Mouse (Mus musculus) embryonic facial prominence, embryonic 15.5 days (tissue): ENCODE results near the gene Rnf130. TPM values are rescaled to one million over a fixed set of nuclear protein-coding genes. Genes with fewer than 3 reads are reported as not detected.

Source experiments
- ATAC-seq: fragments of 200-750 bp; cut with Nextera tagmentation; 2 replicates; pipeline ENCODE4 v1.8.0; 2017; ENCODE audit warnings: low read depth, moderate TSS enrichment; ENCODE audit not compliant: insufficient number of reproducible peaks, low FRiP score, low TSS enrichment
- H3K27ac ChIP-seq: fragments of 300-500 bp; sonication (generic); replicated peaks from 2 replicates; pipeline ENCODE4 v1.5.1; 2015; ENCODE audit warnings: mild to moderate bottlenecking, inconsistent platforms
- H3K27me3 ChIP-seq: fragments of 300-500 bp; sonication (generic); 2 replicates; pipeline ENCODE4 v1.6.1; 2015; ENCODE audit warnings: inconsistent platforms
- H3K36me3 ChIP-seq: fragments of 300-500 bp; sonication (generic); 2 replicates; pipeline ENCODE4 v1.6.1; 2015; ENCODE audit warnings: mild to moderate bottlenecking, inconsistent platforms
- H3K4me1 ChIP-seq: fragments of 300-500 bp; sonication (generic); 2 replicates; pipeline ENCODE4 v1.6.1; 2015; ENCODE audit warnings: inconsistent platforms
- H3K4me2 ChIP-seq: fragments of 300-500 bp; sonication (generic); replicated peaks from 2 replicates; pipeline ENCODE4 v1.6.1; 2015; ENCODE audit warnings: mild to moderate bottlenecking, inconsistent platforms
- H3K4me3 ChIP-seq: fragments of 300-500 bp; sonication (generic); replicated peaks from 2 replicates; pipeline ENCODE4 v1.5.1; 2015; ENCODE audit warnings: mild to moderate bottlenecking, inconsistent platforms
- H3K9ac ChIP-seq: fragments of 300-500 bp; sonication (generic); 2 replicates; pipeline ENCODE4 v1.6.1; 2015; ENCODE audit warnings: inconsistent platforms
- H3K9me3 ChIP-seq: fragments of 300-500 bp; sonication (generic); replicated peaks from 2 replicates; pipeline ENCODE4 v1.6.1; 2016; ENCODE audit warnings: inconsistent platforms
- WGBS: fragments of 180-500 bp; shearing (Covaris S2); methylation state at CpG from one replicate; pipeline ENCODE4 v1.1.7; 2015; 5-methylcytosine and 5-hydroxymethylcytosine counted together
- microRNA counts: library from miRNA; unstranded; fragments of <30 nt; microRNA quantifications from one replicate; lab custom pipeline; 2016
- microRNA-seq: library from miRNA; unstranded; fragments of <30 nt; microRNA quantifications from one replicate; pipeline ENCODE4, GENCODE M21; 2016; ENCODE audit warnings: borderline number of aligned reads
- polyA plus RNA-seq: library from polyadenylated mRNA; unstranded; fragments of >200 nt; fragmentation: Nextera tagmentation; extraction: Ambion mirVana; gene quantifications from 2 replicates; pipeline ENCODE4 v1.2.1, GENCODE M21; 2015

Gene Rnf130
- polyA plus RNA-seq, 1 experiment from 2014 or later = 77.2 TPM

DNA sequence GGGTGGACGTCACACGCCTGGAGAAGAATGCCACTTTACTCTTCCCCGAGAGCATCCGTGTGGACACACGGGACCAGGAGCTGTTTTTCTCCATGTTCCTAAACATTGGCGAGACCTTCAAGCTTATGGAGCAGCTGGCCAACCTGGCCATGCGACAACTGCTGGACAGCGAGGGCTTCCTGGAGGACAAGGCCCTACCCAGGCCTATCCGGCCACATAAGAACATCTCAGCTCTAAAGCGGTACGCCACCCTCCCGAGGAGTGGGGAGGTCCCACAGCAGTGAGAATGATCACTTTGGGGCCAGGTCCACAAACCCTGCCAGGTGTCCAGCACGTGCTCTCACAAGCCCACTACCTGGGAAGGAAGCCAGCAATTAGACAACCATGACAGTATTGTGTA lies 121.0 kb downstream of the Rnf130 start:
- Histone ChIP-seq H3K27me3 (no peaks in the 10 kb centered on the region), H3K4me2 (no peak overlapping the region), H3K36me3 (peaks cover 86% of the 10 kb centered on the region), H3K27ac (no peak overlapping the region), H3K4me1 (no peaks in the 10 kb centered on the region), H3K9ac (no peak overlapping the region), H3K4me3 (no peak overlapping the region), H3K9me3 (no peaks in the 10 kb centered on the region)
- ATAC-seq = no peak
- 95% methylated on average over 13 of the region's 13 CpGs for WGBS

GRCm38 (mm10) chr11:50147267-50147957 lies 122.3 kb downstream of the Rnf130 start:
- no peaks in the 10 kb centered on the region for H3K9me3 ChIP-seq
- H3K4me3 ChIP-seq = no peak overlapping the region
- no peak overlapping the region for H3K9ac ChIP-seq
- H3K4me1 ChIP-seq = no peaks in the 10 kb centered on the region
- H3K27ac ChIP-seq = no peak overlapping the region
- no peak overlapping the region for H3K4me2 ChIP-seq
- 83% methylated on average over 9 of the region's 9 CpGs for WGBS
- no peak for ATAC-seq
- no peaks in the 10 kb centered on the region for H3K27me3 ChIP-seq
- H3K36me3 ChIP-seq = peaks cover 88% of the 10 kb centered on the region

GRCm38 (mm10) chr11:50147958-50148476 lies 122.9 kb downstream of the Rnf130 start:
- Histone ChIP-seq H3K9ac (no peak overlapping the region), H3K9me3 (no peaks in the 10 kb centered on the region), H3K4me2 (no peak overlapping the region), H3K27ac (no peak overlapping the region), H3K36me3 (peaks cover 88% of the 10 kb centered on the region), H3K4me3 (no peak overlapping the region), H3K27me3 (no peaks in the 10 kb centered on the region), H3K4me1 (no peaks in the 10 kb centered on the region)
- no peak for ATAC-seq
- WGBS = 90% methylated on average over 11 of the region's 11 CpGs

- H3K9me3 ChIP-seq = no peaks in the 10 kb centered on the region
- no peak overlapping the region for H3K4me3 ChIP-seq
- no peak for ATAC-seq
- H3K4me2 ChIP-seq = no peak overlapping the region
- no peaks in the 10 kb centered on the region for H3K4me1 ChIP-seq
- peaks cover 86% of the 10 kb centered on the region for H3K36me3 ChIP-seq
- no peak overlapping the region for H3K27ac ChIP-seq
- H3K27me3 ChIP-seq = no peaks in the 10 kb centered on the region
- WGBS = 88% methylated on average over 7 of the region's 7 CpGs
- no peak overlapping the region for H3K9ac ChIP-seq
Measured at GRCm38 (mm10) chr11:50149200-50149599, 124.1 kb downstream of the Rnf130 start.

- no peak overlapping the region for H3K4me2 ChIP-seq
- H3K4me3 ChIP-seq = no peak overlapping the region
- 81% methylated on average over 9 of the region's 9 CpGs for WGBS
- peaks cover 90% of the 10 kb centered on the region for H3K36me3 ChIP-seq
- no peak overlapping the region for H3K9ac ChIP-seq
- no peak overlapping the region for H3K27ac ChIP-seq
- H3K9me3 ChIP-seq = no peaks in the 10 kb centered on the region
- no peaks in the 10 kb centered on the region for H3K4me1 ChIP-seq
- ATAC-seq = no peak
- H3K27me3 ChIP-seq = no peaks in the 10 kb centered on the region
Measured at GRCm38 (mm10) chr11:50149603-50150150, 124.5 kb downstream of the Rnf130 start.

- peaks cover 91% of the 10 kb centered on the region for H3K36me3 ChIP-seq
- 84% methylated on average over 3 of the region's 3 CpGs for WGBS
Measured at GRCm38 (mm10) chr11:50151374-50151773, 126.2 kb downstream of the Rnf130 start.

DNA sequence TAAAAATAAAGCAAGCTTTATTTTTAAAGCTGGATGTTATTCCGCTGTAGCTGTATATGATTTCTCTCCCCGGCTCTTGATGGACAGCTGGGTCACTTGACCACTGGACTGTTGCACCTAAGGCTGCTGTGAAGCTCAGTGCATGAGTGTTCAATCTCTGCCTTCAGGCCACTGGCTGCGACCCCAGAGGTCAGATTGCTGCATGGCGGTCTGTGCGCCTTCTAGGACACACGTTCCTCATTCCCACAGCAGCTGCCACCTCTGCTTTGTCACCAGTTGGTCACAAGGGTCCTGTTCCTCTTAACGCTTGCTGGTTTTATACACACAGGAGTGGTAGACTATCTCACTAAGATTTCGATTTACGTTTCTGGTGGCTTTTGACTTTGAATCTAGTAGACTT lies 129.0 kb downstream of the Rnf130 start:
- ATAC-seq = no peak

More at GRCm38 (mm10) chr11:50151374-50151773, 126.2 kb downstream of the Rnf130 start:
- no peak for ATAC-seq
- no peak overlapping the region for H3K4me3 ChIP-seq
- no peaks in the 10 kb centered on the region for H3K27me3 ChIP-seq
- no peak overlapping the region for H3K4me2 ChIP-seq
- no peak overlapping the region for H3K27ac ChIP-seq
- H3K4me1 ChIP-seq = no peaks in the 10 kb centered on the region
- H3K9ac ChIP-seq = no peak overlapping the region
- no peaks in the 10 kb centered on the region for H3K9me3 ChIP-seq

More for the DNA sequence above, 129.0 kb downstream of the Rnf130 start:
- WGBS = 59% methylated on average over 9 of the region's 9 CpGs
- no peaks in the 10 kb centered on the region for H3K27me3 ChIP-seq
- H3K36me3 ChIP-seq = peaks cover 98% of the 10 kb centered on the region
- H3K9ac ChIP-seq = no peak overlapping the region
- H3K27ac ChIP-seq = no peak overlapping the region
- H3K4me2 ChIP-seq = no peak overlapping the region
- H3K4me1 ChIP-seq = no peaks in the 10 kb centered on the region
- no peaks in the 10 kb centered on the region for H3K9me3 ChIP-seq
- H3K4me3 ChIP-seq = no peak overlapping the region

MicroRNAs within 50 kb of the gene (microRNA counts, 519-probe panel; counts per million panel counts)
- 2,194 counts per million, percentile 48 among the panel's probes with 10 or more counts for microRNA mmu-miR-340-3p (lab: Ali Mortazavi, UCI)
- 3,528 counts per million, percentile 83 among the panel's probes with 10 or more counts for microRNA mmu-miR-340-5p (lab: Ali Mortazavi, UCI)

Small RNAs within 50 kb of the gene (microRNA-seq; reads per million reads assigned to microRNA genes)
- gene Mir340 = 300 reads per million, percentile 66 among the genes with 10 or more reads in this experiment

Other genes with a start within 250 kb of the Rnf130 start
- 23.8 and 23.9 TPM in 2 replicates for gene Gfpt2, start 231.2 kb upstream of the Rnf130 start, polyA plus RNA-seq
- 31.5 and 34.0 TPM in 2 replicates for gene Mapk9, start 178.6 kb upstream of the Rnf130 start, polyA plus RNA-seq
- 0.99 and 1.2 TPM in 2 replicates for gene Rasgef1c, start 123.5 kb upstream of the Rnf130 start, polyA plus RNA-seq
- 46.6 TPM in 2 replicates for gene Tbc1d9b, start 106.0 kb downstream of the Rnf130 start, polyA plus RNA-seq
- 19.3 and 19.7 TPM in 2 replicates for gene Mrnip, start 149.1 kb downstream of the Rnf130 start, polyA plus RNA-seq
- 272 TPM in 2 replicates for gene Sqstm1, start 185.5 kb downstream of the Rnf130 start, polyA plus RNA-seq
- gene Mgat4b, start 185.5 kb downstream of the Rnf130 start, polyA plus RNA-seq = 26.7 and 32.1 TPM in 2 replicates
- 2.5 and 4.0 TPM in 2 replicates for gene Ltc4s, start 213.3 kb downstream of the Rnf130 start, polyA plus RNA-seq